Mouse (Mus musculus): ENCODE measurements around the gene Plekha6. TPM values are rescaled to one million over a fixed set of nuclear protein-coding genes. Genes with fewer than 3 reads are reported as not detected.

Plekha6 gene
- polyA plus RNA-seq, 1 experiment from 2014 or later, result 4.6 TPM

DNA sequence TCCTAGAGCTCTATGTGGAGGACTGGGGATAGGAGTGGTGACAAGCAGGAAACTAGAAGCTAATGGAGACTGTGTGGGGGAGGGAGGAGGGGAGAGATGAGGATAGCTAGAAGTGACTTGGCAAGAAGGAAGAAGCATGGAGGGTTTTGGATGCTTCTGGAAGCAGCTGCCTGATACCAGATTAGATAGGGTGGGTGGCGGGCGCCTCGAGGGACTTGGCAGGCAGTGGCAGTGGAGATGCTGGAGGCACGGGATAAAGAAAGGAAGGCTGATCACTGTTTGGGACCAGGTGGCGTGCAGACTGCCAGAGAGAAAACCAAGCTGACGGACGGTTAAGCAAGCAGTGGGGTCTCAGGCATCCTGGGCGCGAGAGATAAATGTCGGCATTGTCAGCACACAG lies 147.9 kb downstream of the Plekha6 start:
- ATAC-seq (ENCODE audit: insufficient number of reproducible peaks, insufficient read depth, low FRiP score, low TSS enrichment), result no peak
- WGBS, result 14% methylated on average over 10 of the region's 10 CpGs
- Histone ChIP-seq H3K9ac (peak overlapping the region; percentile 5; the same call in 1 of the 2 replicates), H3K9me3 (no peaks in the 10 kb centered on the region), H3K4me1 (peaks cover 9% of the 10 kb centered on the region; the same call in 1 of the 2 replicates), H3K36me3 (no peaks in the 10 kb centered on the region), H3K27ac (no peak overlapping the region), H3K4me3 (no peak overlapping the region), H3K4me2 (replicated peaks) (peak overlapping the region; percentile 8; the same call in 1 of the 2 replicates), H3K27me3 (no peaks in the 10 kb centered on the region; the same call in 1 of the 2 replicates)

GRCm38 (mm10) chr1:133314364-133314763 lies 150.4 kb downstream of the Plekha6 start:
- H3K27ac ChIP-seq, result no peak overlapping the region
- no peaks in the 10 kb centered on the region for H3K36me3 ChIP-seq
- H3K4me3 ChIP-seq, result no peak overlapping the region
- no peak overlapping the region for H3K4me2 ChIP-seq (replicated peaks)
- peaks cover 9% of the 10 kb centered on the region; the same call in 1 of the 2 replicates for H3K4me1 ChIP-seq
- no peaks in the 10 kb centered on the region; the same call in 1 of the 2 replicates for H3K27me3 ChIP-seq
- no peak overlapping the region for H3K9ac ChIP-seq
- H3K9me3 ChIP-seq, result 0 out of 2 replicates have a peak, but pooled peaks cover 6% of the 10 kb centered on the region
- ATAC-seq (ENCODE audit: insufficient number of reproducible peaks, insufficient read depth, low FRiP score, low TSS enrichment), result no peak
- 19% methylated on average over 8 of the region's 8 CpGs for WGBS

DNA sequence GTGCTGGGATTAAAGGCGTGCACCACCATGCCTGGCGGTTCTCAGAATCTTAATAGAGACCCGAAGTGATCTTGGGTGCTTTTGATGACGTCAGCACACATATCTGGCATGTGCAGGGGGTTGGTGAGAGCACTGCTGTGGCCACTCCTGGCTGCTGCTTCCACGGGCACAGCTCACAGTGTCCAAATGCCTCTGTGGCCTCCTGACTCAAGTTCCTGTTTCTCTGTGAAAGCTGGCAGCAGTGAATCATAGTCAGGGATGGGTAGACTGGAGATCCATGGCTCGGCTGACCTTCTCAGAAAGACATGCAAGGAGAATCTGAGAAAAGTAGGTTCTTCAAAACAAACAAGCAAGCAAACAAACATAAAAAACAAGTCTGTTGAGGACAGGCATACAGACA lies 151.8 kb downstream of the Plekha6 start:
- Histone ChIP-seq H3K9me3 (0 out of 2 replicates have a peak, but pooled peaks cover 6% of the 10 kb centered on the region), H3K27me3 (no peaks in the 10 kb centered on the region; the same call in 1 of the 2 replicates), H3K9ac (no peak overlapping the region), H3K4me2 (replicated peaks) (no peak overlapping the region), H3K36me3 (no peaks in the 10 kb centered on the region), H3K4me3 (no peak overlapping the region), H3K4me1 (peaks cover 9% of the 10 kb centered on the region; the same call in 1 of the 2 replicates), H3K27ac (no peak overlapping the region)
- 85% methylated on average over 6 of the region's 6 CpGs for WGBS
- ATAC-seq (ENCODE audit: insufficient number of reproducible peaks, insufficient read depth, low FRiP score, low TSS enrichment), result no peak

DNA sequence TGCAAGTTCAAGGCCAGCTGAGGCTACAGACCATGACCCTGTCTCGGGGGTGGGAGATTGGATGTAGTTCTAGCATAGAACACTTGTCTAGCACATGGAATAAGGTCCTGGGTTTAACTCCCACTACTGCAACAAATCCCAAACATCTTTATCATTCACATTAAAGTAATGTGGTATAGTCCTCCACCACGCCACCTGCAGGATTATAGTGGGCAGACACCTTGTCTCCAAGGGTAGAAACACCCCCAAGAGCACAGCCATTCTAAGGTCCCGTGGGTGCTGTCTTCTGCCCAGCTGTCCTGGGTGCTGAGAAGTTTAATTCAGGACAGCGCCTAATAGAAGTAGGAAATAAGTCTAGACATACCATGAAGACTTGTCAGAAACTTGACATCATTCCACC lies 152.6 kb downstream of the Plekha6 start:
- Histone ChIP-seq H3K27ac (no peak overlapping the region), H3K9ac (no peak overlapping the region), H3K36me3 (no peaks in the 10 kb centered on the region), H3K27me3 (no peaks in the 10 kb centered on the region; the same call in 1 of the 2 replicates), H3K4me3 (no peak overlapping the region), H3K9me3 (0 out of 2 replicates have a peak, but pooled peaks cover 6% of the 10 kb centered on the region), H3K4me1 (peaks cover 9% of the 10 kb centered on the region; the same call in 1 of the 2 replicates), H3K4me2 (replicated peaks) (no peak overlapping the region)
- WGBS, result 73% methylated on average over 4 of the region's 4 CpGs
- ATAC-seq (ENCODE audit: insufficient number of reproducible peaks, insufficient read depth, low FRiP score, low TSS enrichment), result no peak

- Histone ChIP-seq H3K4me2 (replicated peaks) (no peak overlapping the region), H3K27me3 (no peaks in the 10 kb centered on the region; the same call in 1 of the 2 replicates), H3K4me1 (peaks cover 5% of the 10 kb centered on the region; the same call in 1 of the 2 replicates), H3K4me3 (no peak overlapping the region), H3K9ac (no peak overlapping the region), H3K36me3 (no peaks in the 10 kb centered on the region), H3K9me3 (0 out of 2 replicates have a peak, but pooled peaks cover 6% of the 10 kb centered on the region), H3K27ac (no peak overlapping the region)
- 77% methylated on average over 1 of the region's 1 CpGs for WGBS
- no peak for ATAC-seq (ENCODE audit: insufficient number of reproducible peaks, insufficient read depth, low FRiP score, low TSS enrichment)
Measured at GRCm38 (mm10) chr1:133317149-133317548, 153.1 kb downstream of the Plekha6 start.

- Histone ChIP-seq H3K4me2 (replicated peaks) (no peak within 1 kb of the TSS), H3K36me3 (no peaks in the 10 kb centered on the region), H3K27me3 (no peaks in the 10 kb centered on the region), H3K4me3 (no peak within 1 kb of the TSS), H3K9me3 (0 out of 2 replicates have a peak, but pooled peaks cover 6% of the 10 kb centered on the region), H3K27ac (no peak within 1 kb of the TSS), H3K9ac (no peak within 1 kb of the TSS), H3K4me1 (peaks cover 7% of the 10 kb centered on the region)
- 88% methylated on average over 13 of the region's 13 CpGs for WGBS
- no peak for ATAC-seq (ENCODE audit: insufficient number of reproducible peaks, insufficient read depth, low FRiP score, low TSS enrichment)
Measured at GRCm38 (mm10) chr1:133321267-133321925, 157.4 kb downstream of the Plekha6 start, which contains the start of gene Kiss1. Gene Kiss1, plus strand, starts transcription at chr1:133321875.

DNA sequence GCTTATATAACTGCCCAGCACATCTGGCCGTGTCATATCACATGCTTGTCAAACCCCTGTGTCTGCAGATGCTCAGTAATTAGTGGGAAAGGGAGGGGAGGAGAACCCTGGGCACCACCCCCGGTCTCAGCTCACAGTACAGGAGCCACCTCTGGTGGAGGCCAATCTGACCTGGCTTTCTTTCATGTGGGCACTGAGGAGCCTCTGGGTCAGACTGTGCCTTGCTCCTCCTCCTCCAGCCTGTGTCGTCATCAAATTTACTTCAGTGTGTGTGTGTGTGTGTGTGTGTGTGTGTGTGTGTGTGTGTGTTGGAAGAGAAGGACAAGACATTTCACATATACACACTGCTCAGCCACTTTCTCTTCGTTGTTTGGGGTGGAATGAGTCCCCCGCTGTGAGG lies 159.3 kb downstream of the Plekha6 start:
- H3K36me3 ChIP-seq, result no peaks in the 10 kb centered on the region
- no peak overlapping the region for H3K9ac ChIP-seq
- H3K4me3 ChIP-seq, result no peak overlapping the region
- H3K4me2 ChIP-seq (replicated peaks), result no peak overlapping the region
- 0 out of 2 replicates have a peak, but pooled peaks cover 3% of the 10 kb centered on the region for H3K9me3 ChIP-seq
- H3K27ac ChIP-seq, result no peak overlapping the region
- H3K27me3 ChIP-seq, result peaks cover 11% of the 10 kb centered on the region
- WGBS, result 37% methylated on average over 5 of the region's 5 CpGs
- H3K4me1 ChIP-seq, result peaks cover 7% of the 10 kb centered on the region
- ATAC-seq (ENCODE audit: insufficient number of reproducible peaks, insufficient read depth, low FRiP score, low TSS enrichment), result no peak; the same call in 1 of the 2 replicates

- Histone ChIP-seq H3K9me3 (no peaks in the 10 kb centered on the region), H3K4me3 (no peak overlapping the region), H3K4me1 (peaks cover 14% of the 10 kb centered on the region), H3K27me3 (peaks cover 35% of the 10 kb centered on the region), H3K36me3 (no peaks in the 10 kb centered on the region), H3K4me2 (replicated peaks) (no peak overlapping the region), H3K9ac (no peak overlapping the region), H3K27ac (no peak overlapping the region)
- WGBS, result 85% methylated on average over 8 of the region's 8 CpGs
- ATAC-seq (ENCODE audit: insufficient number of reproducible peaks, insufficient read depth, low FRiP score, low TSS enrichment), result no peak
Measured at GRCm38 (mm10) chr1:133325951-133326350, 161.9 kb downstream of the Plekha6 start.

- WGBS, result 59% methylated on average over 5 of the region's 5 CpGs
- Histone ChIP-seq H3K4me2 (replicated peaks) (no peak overlapping the region), H3K9ac (no peak overlapping the region), H3K9me3 (no peaks in the 10 kb centered on the region), H3K27ac (no peak overlapping the region), H3K36me3 (no peaks in the 10 kb centered on the region), H3K4me1 (peaks cover 14% of the 10 kb centered on the region), H3K27me3 (peaks cover 44% of the 10 kb centered on the region), H3K4me3 (no peak overlapping the region)
- ATAC-seq (ENCODE audit: insufficient number of reproducible peaks, insufficient read depth, low FRiP score, low TSS enrichment), result no peak
Measured at GRCm38 (mm10) chr1:133327094-133327493, 163.1 kb downstream of the Plekha6 start.

- Histone ChIP-seq H3K4me3 (no peak overlapping the region), H3K4me1 (peaks cover 9% of the 10 kb centered on the region), H3K9ac (no peak overlapping the region), H3K36me3 (no peaks in the 10 kb centered on the region), H3K27ac (no peak overlapping the region), H3K9me3 (no peaks in the 10 kb centered on the region), H3K4me2 (replicated peaks) (no peak overlapping the region), H3K27me3 (peaks cover 46% of the 10 kb centered on the region)
- no peak for ATAC-seq (ENCODE audit: insufficient number of reproducible peaks, insufficient read depth, low FRiP score, low TSS enrichment)
- WGBS, result 59% methylated on average over 6 of the region's 6 CpGs
Measured at GRCm38 (mm10) chr1:133328299-133328795, 164.3 kb downstream of the Plekha6 start.

DNA sequence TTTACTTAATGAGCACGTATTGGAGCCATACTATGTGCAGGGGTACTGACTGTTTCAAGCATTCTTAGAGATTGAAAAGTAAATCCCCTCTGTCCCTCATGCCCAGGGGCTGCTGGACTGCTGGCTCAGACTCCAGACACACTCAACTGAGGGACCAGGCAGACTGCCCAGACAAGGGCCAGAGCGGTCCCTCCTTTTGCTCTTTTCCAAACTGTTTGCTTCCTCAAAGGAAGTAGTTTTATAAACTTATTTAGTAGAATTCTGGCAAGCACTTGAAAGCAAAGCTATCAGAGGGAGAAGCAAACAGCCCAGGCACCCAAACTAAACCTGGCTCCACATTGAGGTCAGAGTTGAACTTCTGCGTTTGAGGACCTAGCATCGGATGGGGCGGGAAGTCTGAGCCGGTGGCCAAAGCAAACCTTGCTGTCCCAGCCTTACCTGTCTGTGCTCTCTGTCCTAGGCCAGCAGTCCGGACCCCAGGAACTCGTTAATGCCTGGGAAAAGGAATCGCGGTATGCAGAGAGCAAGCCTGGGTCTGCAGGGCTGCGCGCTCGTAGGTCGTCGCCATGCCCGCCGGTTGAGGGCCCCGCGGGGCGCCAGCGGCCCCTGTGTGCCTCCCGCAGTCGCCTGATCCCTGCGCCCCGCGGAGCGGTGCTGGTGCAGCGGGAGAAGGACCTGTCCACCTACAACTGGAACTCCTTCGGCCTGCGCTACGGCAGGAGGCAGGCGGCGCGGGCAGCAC lies 165.1 kb downstream of the Plekha6 start:
- 6% methylated on average over 34 of the region's 34 CpGs for WGBS
- Histone ChIP-seq H3K27me3 (peaks cover 46% of the 10 kb centered on the region), H3K36me3 (no peaks in the 10 kb centered on the region), H3K27ac (no peak overlapping the region), H3K4me3 (peak overlapping the region; percentile 34), H3K4me1 (peaks cover 7% of the 10 kb centered on the region), H3K9ac (peak overlapping the region; percentile 45; the same call in 1 of the 2 replicates), H3K4me2 (replicated peaks) (peak overlapping the region; percentile 62), H3K9me3 (no peaks in the 10 kb centered on the region)
- peak; percentile 30; the same call in 1 of the 2 replicates for ATAC-seq (ENCODE audit: insufficient number of reproducible peaks, insufficient read depth, low FRiP score, low TSS enrichment)

All from embryonic facial prominence, embryonic 12.5 days (tissue).